Mouse (Mus musculus) neural tube, embryonic 14.5 days (tissue): ENCODE measurements around the gene Slc25a20. TPM values are rescaled to one million over a fixed set of nuclear protein-coding genes. Genes with fewer than 3 reads are reported as not detected.
"Not testable (repeated sequence)": the region's sequence is repeated elsewhere in the genome, so short reads cannot be mapped to it uniquely, and the experiment has no call there.

Experiments used
- ATAC-seq: fragments of 200-750 bp; cut with Nextera tagmentation; 2 replicates; pipeline ENCODE4 v1.8.0; 2017; ENCODE audit warnings: low read depth, mild to moderate bottlenecking, moderate TSS enrichment, moderate library complexity
- H3K27ac ChIP-seq: fragments of 300-500 bp; sonication (generic); 2 replicates; pipeline ENCODE4 v1.5.1; 2014; ENCODE audit warnings: low read depth, mild to moderate bottlenecking, control low read depth, low read length, moderate library complexity, mixed read lengths
- H3K27me3 ChIP-seq: fragments of 300-500 bp; sonication (generic); 2 replicates; pipeline ENCODE4 v1.6.1; 2014; ENCODE audit warnings: low read length; ENCODE audit not compliant: control insufficient read depth, insufficient read depth
- H3K36me3 ChIP-seq: fragments of 300-500 bp; sonication (generic); 2 replicates; pipeline ENCODE4 v1.6.1; 2014; ENCODE audit warnings: low read length, mixed read lengths; ENCODE audit not compliant: control insufficient read depth, insufficient read depth
- H3K4me1 ChIP-seq: fragments of 300-500 bp; sonication (generic); 2 replicates; pipeline ENCODE4 v1.6.1; 2014; ENCODE audit warnings: low read length; ENCODE audit not compliant: control insufficient read depth, insufficient read depth
- H3K4me2 ChIP-seq: fragments of 300-500 bp; sonication (generic); 2 replicates; pipeline ENCODE4 v1.6.1; 2014; ENCODE audit warnings: mild to moderate bottlenecking, low read depth, low read length, control low read depth
- H3K4me3 ChIP-seq: fragments of 300-500 bp; sonication (generic); 2 replicates; pipeline ENCODE4 v1.5.1; 2014; ENCODE audit warnings: low read depth, low read length, control low read depth, mixed read lengths
- H3K9ac ChIP-seq: fragments of 300-500 bp; sonication (generic); replicated peaks from 2 replicates; pipeline ENCODE4 v1.6.1; 2014; ENCODE audit warnings: low read depth, mild to moderate bottlenecking, control low read depth, low read length, mixed read lengths
- H3K9me3 ChIP-seq: fragments of 300-500 bp; sonication (generic); 2 replicates; pipeline ENCODE4 v1.6.1; 2016; ENCODE audit warnings: low read length; ENCODE audit not compliant: control insufficient read depth
- WGBS: fragments of 180-500 bp; shearing (Covaris S2); extraction: QIAGEN DNeasy Blood & Tissue Kit; methylation state at CpG from one replicate; pipeline ENCODE4 v1.1.7; 2014; 5-methylcytosine and 5-hydroxymethylcytosine counted together
- polyA plus RNA-seq: library from polyadenylated mRNA; unstranded; fragments of >200 nt; fragmentation: Nextera tagmentation; extraction: Ambion mirVana; gene quantifications from 2 replicates; pipeline ENCODE4 v1.2.1, GENCODE M21; 2014

The Slc25a20 gene
- polyA plus RNA-seq, 1 experiment from 2014 or later, result 24.0 TPM

GRCm38 (mm10) chr9:108639825-108640224 is 22.1 kb upstream of the Slc25a20 start:
- 80% methylated on average over 2 of the region's 2 CpGs for WGBS
- Histone ChIP-seq H3K4me3 (no peak overlapping the region), H3K36me3 (no peaks in the 10 kb centered on the region; the same call in 1 of the 2 replicates), H3K4me1 (no peaks in the 10 kb centered on the region), H3K9me3 (no peaks in the 10 kb centered on the region), H3K27me3 (no peaks in the 10 kb centered on the region), H3K4me2 (no peak overlapping the region), H3K9ac (no peak overlapping the region), H3K27ac (no peak overlapping the region)
- no peak for ATAC-seq

GRCm38 (mm10) chr9:108648166-108648565 is 13.7 kb upstream of the Slc25a20 start:
- Histone ChIP-seq H3K9me3 (no peaks in the 10 kb centered on the region), H3K9ac (peak overlapping the region; percentile 87; the same call in 1 of the 2 replicates), H3K4me1 (peaks cover 11% of the 10 kb centered on the region), H3K4me2 (peak overlapping the region; percentile 88), H3K27me3 (no peaks in the 10 kb centered on the region), H3K4me3 (peak overlapping the region; percentile 100), H3K36me3 (no peaks in the 10 kb centered on the region; the same call in 1 of the 2 replicates), H3K27ac (no peak overlapping the region)
- no peak for ATAC-seq
- 47% methylated on average over 10 of the region's 10 CpGs for WGBS

- H3K4me3 ChIP-seq, result peak within 1 kb of the TSS; percentile 100
- H3K27ac ChIP-seq, result peak within 1 kb of the TSS; percentile 86
- H3K9me3 ChIP-seq, result no peaks in the 10 kb centered on the region
- no peaks in the 10 kb centered on the region for H3K36me3 ChIP-seq
- peaks cover 11% of the 10 kb centered on the region for H3K4me1 ChIP-seq
- ATAC-seq, result peak; percentile 98
- H3K9ac ChIP-seq, result peak within 1 kb of the TSS; percentile 87
- peak within 1 kb of the TSS; percentile 88 for H3K4me2 ChIP-seq
- WGBS, result under 1% methylated on average over 108 of the region's 112 CpGs
- H3K27me3 ChIP-seq, result no peaks in the 10 kb centered on the region
Observed at GRCm38 (mm10) chr9:108648611-108649560, 13.0 kb upstream of the Slc25a20 start, which contains the start of gene Arih2. Gene Arih2 (minus strand): TSS chr9:108649386.

GRCm38 (mm10) chr9:108649561-108650440 is 12.1 kb upstream of the Slc25a20 start:
- H3K4me1 ChIP-seq, result peaks cover 11% of the 10 kb centered on the region
- no peaks in the 10 kb centered on the region for H3K9me3 ChIP-seq
- H3K4me2 ChIP-seq, result peak overlapping the region; percentile 88
- peak; percentile 6; the same call in 1 of the 2 replicates for ATAC-seq
- peak overlapping the region; percentile 100 for H3K4me3 ChIP-seq
- 32% methylated on average over 29 of the region's 29 CpGs for WGBS
- peak overlapping the region; percentile 87 for H3K9ac ChIP-seq
- H3K27me3 ChIP-seq, result no peaks in the 10 kb centered on the region
- H3K36me3 ChIP-seq, result no peaks in the 10 kb centered on the region
- peak overlapping the region; percentile 86 for H3K27ac ChIP-seq

DNA sequence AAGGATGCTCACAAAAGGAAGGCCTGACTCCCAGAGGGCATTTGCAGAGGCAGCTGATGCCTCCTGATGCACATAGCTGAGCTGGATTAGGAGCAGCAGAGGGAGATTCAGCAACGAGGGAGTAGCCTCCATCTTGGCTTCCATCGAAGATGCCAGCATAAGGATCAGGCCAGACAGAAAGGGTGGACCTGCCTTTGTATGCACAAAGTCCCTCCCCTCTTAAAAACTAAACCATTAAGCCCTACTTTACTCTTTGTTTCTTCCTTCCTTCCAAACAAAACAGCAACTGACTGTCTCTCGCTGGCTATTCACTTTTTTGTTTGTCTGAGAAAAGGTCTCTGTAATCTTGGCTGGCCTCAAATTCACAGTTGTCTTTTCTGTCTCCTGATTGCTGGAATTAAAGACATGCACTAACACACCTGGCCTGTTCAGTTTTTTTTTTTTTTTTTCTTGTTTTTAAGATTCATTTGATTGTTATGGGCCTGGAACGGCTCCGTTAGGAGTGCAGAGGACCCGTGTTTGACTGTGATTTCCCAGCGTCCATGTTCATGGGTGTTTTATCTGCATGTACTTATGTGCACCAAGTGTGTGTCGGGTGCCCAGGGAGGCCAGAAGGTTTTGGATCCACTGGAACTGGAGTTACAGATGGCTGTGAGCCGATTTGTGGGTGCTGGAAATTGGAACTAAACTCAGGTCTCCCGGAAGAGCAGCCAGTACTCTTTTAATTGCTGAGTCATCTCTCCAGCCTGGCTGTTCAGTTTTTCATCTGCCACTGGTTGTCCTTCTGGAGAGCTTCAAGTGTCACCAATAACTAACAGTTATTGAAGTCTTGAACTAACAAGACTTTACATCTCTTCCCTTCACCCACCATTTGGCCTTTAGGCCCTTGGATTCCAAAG is 7.1 kb upstream of the Slc25a20 start:
- Histone ChIP-seq H3K4me2 (no peak overlapping the region), H3K27ac (no peak overlapping the region), H3K9me3 (no peaks in the 10 kb centered on the region), H3K4me1 (peaks cover 4% of the 10 kb centered on the region), H3K27me3 (no peaks in the 10 kb centered on the region), H3K9ac (no peak overlapping the region), H3K4me3 (no peak overlapping the region), H3K36me3 (no peaks in the 10 kb centered on the region)
- WGBS, result 75% methylated on average over 10 of the region's 10 CpGs
- no peak for ATAC-seq

- not testable (repeated sequence) for ATAC-seq, H3K4me2 ChIP-seq, H3K27me3 ChIP-seq, H3K9ac ChIP-seq, H3K36me3 ChIP-seq, H3K4me3 ChIP-seq, H3K27ac ChIP-seq, H3K4me1 ChIP-seq, H3K9me3 ChIP-seq
- WGBS, result 84% methylated on average over 7 of the region's 7 CpGs
Observed at GRCm38 (mm10) chr9:108655865-108656264, 6.0 kb upstream of the Slc25a20 start.

- H3K4me3 ChIP-seq, result peak overlapping the region; percentile 50
- WGBS, result 45% methylated on average over 6 of the region's 6 CpGs
- H3K9ac ChIP-seq, result peak overlapping the region; percentile 54
- no peaks in the 10 kb centered on the region for H3K36me3 ChIP-seq
- H3K9me3 ChIP-seq, result no peaks in the 10 kb centered on the region
- peak overlapping the region; percentile 68 for H3K4me2 ChIP-seq
- no peak overlapping the region for H3K27ac ChIP-seq
- no peak for ATAC-seq
- H3K27me3 ChIP-seq, result no peaks in the 10 kb centered on the region
- no peaks in the 10 kb centered on the region for H3K4me1 ChIP-seq
Observed at GRCm38 (mm10) chr9:108662660-108663059, 772 bp downstream of the Slc25a20 start.

GRCm38 (mm10) chr9:108669875-108670274 is 8.0 kb downstream of the Slc25a20 start:
- H3K9ac ChIP-seq, result no peak overlapping the region
- H3K4me3 ChIP-seq, result no peak overlapping the region
- no peak overlapping the region for H3K27ac ChIP-seq
- no peaks in the 10 kb centered on the region for H3K4me1 ChIP-seq
- no peak overlapping the region for H3K4me2 ChIP-seq
- no peak for ATAC-seq
- no peaks in the 10 kb centered on the region for H3K27me3 ChIP-seq
- WGBS, result 59% methylated on average over 8 of the region's 8 CpGs
- H3K36me3 ChIP-seq, result 0 out of 2 replicates have a peak, but pooled peaks cover 3% of the 10 kb centered on the region
- no peaks in the 10 kb centered on the region for H3K9me3 ChIP-seq
